Mouse (Mus musculus) CD8-positive naive resting alpha-beta T cell, adult 2 months (primary cell): ENCODE measurements around the gene Dapp1.
"Not testable (repeated sequence)": the region's sequence is repeated elsewhere in the genome, so short reads cannot be mapped to it uniquely, and the experiment has no call there.

ENCODE experiments used
- DNase-seq, 2 experiments: peaks; one replicate each; pipeline ENCODE4 v3.0.0; 2022; ENCODE audit warnings: low read depth in 2 of 2, low spot score in 2 of 2

Gene Dapp1

GRCm38 (mm10) chr3:137991183-137991582 lies 9.8 kb upstream of the Dapp1 start:
- DNase-seq, result peak; percentile 75 to 83

- no peak for DNase-seq
Observed at GRCm38 (mm10) chr3:137989405-137989804, 8.1 kb upstream of the Dapp1 start.

GRCm38 (mm10) chr3:137980435-137981381 lies 637 bp downstream of the Dapp1 start:
- DNase-seq, result peak in 1 of 2 experiments; percentile 12

GRCm38 (mm10) chr3:137978233-137978632 lies 3.1 kb downstream of the Dapp1 start:
- no peak for DNase-seq

DNA sequence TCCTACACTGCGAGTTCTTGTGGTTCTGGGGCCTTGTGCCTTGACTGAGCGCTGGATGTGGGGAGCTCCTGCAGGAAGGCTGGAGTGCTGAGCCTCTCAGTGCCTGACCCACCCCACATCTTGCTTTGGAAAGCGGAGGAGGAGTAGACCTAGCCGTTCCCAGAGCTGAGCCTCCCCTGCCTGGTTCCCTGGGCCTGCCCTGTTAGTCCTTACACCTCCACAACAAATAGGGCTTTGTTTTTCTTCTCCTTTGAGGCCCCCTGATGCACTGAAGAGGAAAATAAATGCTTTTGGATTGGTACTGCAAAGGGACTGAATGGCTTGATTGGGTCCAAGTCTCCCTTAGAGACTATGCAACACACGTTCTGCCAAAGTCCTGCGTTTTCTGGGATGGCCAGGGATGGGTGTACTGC lies 3.7 kb downstream of the Dapp1 start:
- DNase-seq, result no peak

DNA sequence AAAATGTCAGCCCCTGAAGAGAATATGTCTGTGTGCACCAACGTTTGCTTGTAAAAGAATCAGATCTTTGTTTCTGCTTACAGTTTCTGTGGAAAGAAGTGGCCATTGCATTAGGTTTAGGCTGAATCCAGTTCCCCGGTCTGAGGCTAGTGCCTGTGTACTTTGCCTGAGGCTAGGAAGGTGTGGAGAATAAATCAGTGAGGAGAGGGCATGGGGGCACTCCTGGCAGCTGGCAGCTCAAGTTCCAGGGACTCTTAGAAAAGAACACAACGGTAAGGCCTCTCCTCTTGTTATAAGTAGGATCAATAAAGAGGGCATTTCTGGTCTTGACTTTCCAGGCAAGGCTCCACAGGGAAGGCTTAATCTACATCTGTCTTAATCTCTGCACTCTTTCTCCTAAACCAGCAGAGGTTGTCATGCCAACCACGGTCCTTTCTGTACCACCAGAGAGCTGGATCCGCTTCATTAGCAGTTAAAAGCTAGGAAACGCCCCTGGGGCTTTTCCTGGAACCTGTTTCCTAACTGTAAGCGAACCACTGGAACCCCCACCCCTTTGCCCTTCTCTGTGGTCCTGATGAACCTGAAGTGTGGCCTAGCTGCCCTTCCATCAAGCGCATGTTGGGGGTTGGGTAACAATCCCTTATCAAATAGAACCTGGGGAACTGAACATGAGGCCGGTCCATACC lies 4.3 kb downstream of the Dapp1 start:
- no peak for DNase-seq

- no peak for DNase-seq
Observed at GRCm38 (mm10) chr3:137975856-137976423, 5.4 kb downstream of the Dapp1 start.

DNA sequence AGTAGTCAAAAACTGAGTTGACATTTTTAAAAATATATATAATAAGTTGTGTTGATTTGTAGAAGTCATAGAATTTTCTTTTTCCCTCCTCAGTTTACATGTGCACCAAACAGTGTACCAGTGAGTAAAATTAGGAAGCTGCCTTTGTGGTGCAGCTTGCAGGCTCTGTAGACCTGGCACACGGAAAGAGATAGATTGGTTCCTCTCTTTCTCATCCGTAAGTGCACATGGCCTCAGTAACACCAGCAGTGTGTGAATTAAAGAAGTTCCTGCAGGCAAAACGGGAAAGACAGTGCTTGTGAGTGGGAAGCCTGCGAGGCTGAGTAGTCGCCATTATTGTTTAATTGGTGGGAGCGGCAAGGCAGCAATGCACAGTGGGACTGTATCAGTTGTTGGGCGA lies 5.9 kb downstream of the Dapp1 start:
- no peak for DNase-seq

- no peak for DNase-seq
Observed at GRCm38 (mm10) chr3:137974306-137974705, 7.0 kb downstream of the Dapp1 start.

- DNase-seq, result no peak
Observed at GRCm38 (mm10) chr3:137972989-137973388, 8.4 kb downstream of the Dapp1 start.

DNA sequence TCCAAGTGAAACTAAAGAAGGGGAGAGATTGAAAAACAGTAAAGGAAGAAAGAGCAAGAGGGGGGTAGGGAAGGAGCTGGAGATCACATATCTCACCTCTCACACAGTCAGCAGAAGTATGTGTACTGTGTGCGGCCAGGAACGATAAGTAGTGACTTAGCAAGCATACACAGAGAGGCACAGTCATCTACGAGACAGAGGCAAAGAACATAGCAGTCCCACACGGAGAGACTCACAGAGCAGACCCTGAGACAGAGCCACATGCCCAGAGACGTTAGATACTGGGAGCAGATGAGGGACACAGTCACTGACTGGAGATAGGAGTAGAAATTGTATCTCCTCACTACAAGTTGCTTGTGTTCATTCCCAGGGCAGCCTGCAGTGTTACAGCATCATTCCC lies 9.1 kb downstream of the Dapp1 start:
- no peak for DNase-seq

- DNase-seq, result no peak
Observed at GRCm38 (mm10) chr3:137969951-137970350, 11.4 kb downstream of the Dapp1 start.

GRCm38 (mm10) chr3:137968820-137969486 lies 12.4 kb downstream of the Dapp1 start:
- DNase-seq, result no peak

GRCm38 (mm10) chr3:137968105-137968819 lies 13.1 kb downstream of the Dapp1 start:
- no peak for DNase-seq

GRCm38 (mm10) chr3:137964014-137964413 lies 17.3 kb downstream of the Dapp1 start:
- not testable (repeated sequence) for DNase-seq

DNA sequence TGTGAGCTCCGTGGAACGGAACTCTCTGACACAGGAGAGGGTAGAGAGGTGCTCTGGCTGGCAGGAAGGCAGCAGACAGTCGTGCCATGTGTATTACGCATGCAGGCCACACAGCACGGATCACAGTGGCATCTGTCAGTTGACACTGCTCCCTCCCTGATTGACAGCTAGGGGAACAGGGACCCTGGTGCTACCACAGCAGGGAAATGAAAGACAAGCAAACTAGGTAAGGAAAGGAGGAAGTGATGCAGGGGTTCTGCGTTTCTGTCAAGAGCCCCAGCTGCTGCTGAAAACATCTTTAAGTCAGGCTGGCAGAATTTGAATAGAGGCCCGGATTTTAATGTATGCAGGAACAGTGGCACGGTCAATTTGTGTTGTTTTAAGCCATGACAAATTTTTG lies 17.8 kb downstream of the Dapp1 start:
- no peak for DNase-seq

- no peak for DNase-seq
Observed at GRCm38 (mm10) chr3:137961736-137962385, 19.5 kb downstream of the Dapp1 start.

GRCm38 (mm10) chr3:137959456-137959855 lies 21.9 kb downstream of the Dapp1 start:
- no peak for DNase-seq

GRCm38 (mm10) chr3:137958352-137958751 lies 23.0 kb downstream of the Dapp1 start:
- no peak for DNase-seq

GRCm38 (mm10) chr3:137957864-137958263 lies 23.5 kb downstream of the Dapp1 start:
- no peak for DNase-seq
